Mouse (Mus musculus) lung, postnatal 0 days (tissue): ENCODE measurements at regions not wholly inside any gene's neighbourhood (a gene's known extent, or its start where the extent isn't known, plus 50 kb on each side); places are given as distances from the start of the nearest gene placed in this dataset.

Experiments used
- CTCF ChIP-seq: IDR thresholded peaks from 2 replicates; pipeline ENCODE4 v1.5.1; 2016; ENCODE audit warnings: antibody characterized with exemption, mild to moderate bottlenecking
- EP300 ChIP-seq: IDR thresholded peaks from 2 replicates; pipeline ENCODE4 v1.6.1; 2016; ENCODE audit warnings: antibody characterized with exemption, mild to moderate bottlenecking, control low read depth

GRCm38 (mm10) chr15:36872566-36872965 lies 135.0 kb downstream of the Zfp706 start:
- TF ChIP-seq CTCF = no peak
- no peak for TF ChIP-seq EP300
